Mouse (Mus musculus) C2C12 (cell line): ENCODE measurements around the gene Tdrd6.

Experiments used
- CEBPB ChIP-seq: IDR thresholded peaks from one replicate; pipeline ENCODE4 v1.6.1; 2011; ENCODE audit warnings: low read depth, mild to moderate bottlenecking, control low read depth, moderate library complexity
- CTCF ChIP-seq: IDR thresholded peaks from one replicate; pipeline ENCODE4 v1.5.1; 2011; ENCODE audit not compliant: control insufficient read depth, insufficient read depth, insufficient read length
- MAX ChIP-seq: IDR thresholded peaks from one replicate; pipeline ENCODE4 v1.6.1; 2011; ENCODE audit warnings: mild to moderate bottlenecking, control low read depth
- MYOD1 ChIP-seq: IDR thresholded peaks from one replicate; pipeline ENCODE4 v1.6.1; 2011; ENCODE audit warnings: low read depth; ENCODE audit not compliant: control insufficient read depth, insufficient read length
- MYOG ChIP-seq: IDR thresholded peaks from one replicate; pipeline ENCODE4 v1.6.1; 2011; ENCODE audit not compliant: control insufficient read depth, insufficient read length; ENCODE audit errors: extremely low read depth
- USF1 ChIP-seq: IDR thresholded peaks from one replicate; pipeline ENCODE4 v1.6.1; 2011; ENCODE audit warnings: low read depth, mild to moderate bottlenecking, control low read depth, moderate library complexity

DNA sequence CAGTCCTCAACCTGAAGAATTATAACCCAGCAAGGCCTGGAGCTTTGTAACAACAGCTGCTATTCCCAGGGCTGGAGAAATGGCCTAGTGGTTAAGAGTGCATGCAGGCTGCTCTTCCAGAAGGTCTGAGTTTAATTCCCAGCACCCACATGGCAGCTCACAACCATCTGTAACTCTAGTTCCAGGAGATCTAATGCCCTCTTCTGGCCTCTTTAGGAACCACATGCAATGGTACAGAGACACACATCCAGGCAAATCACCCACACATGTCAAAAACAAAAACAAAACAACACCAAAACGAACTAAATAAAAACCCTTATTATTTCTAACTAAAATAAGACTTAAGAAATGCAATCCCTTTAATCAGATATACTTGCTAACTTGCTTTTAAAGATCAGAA is 10.7 kb upstream of the Tdrd6 start:
- TF ChIP-seq CTCF: no peak
- TF ChIP-seq CEBPB: no peak
- TF ChIP-seq USF1: no peak
- no peak for TF ChIP-seq MYOD1
- no peak for TF ChIP-seq MYOG
- TF ChIP-seq MAX: no peak
